Mouse (Mus musculus) liver, adult 2 months (tissue): ENCODE data around the gene Fam43a.

Source experiments
- CTCF ChIP-seq: fragments of 200-500 bp; IDR thresholded peaks from 2 replicates; pipeline ENCODE4 v1.5.1; 2011; ENCODE audit warnings: low read depth, low read length, control low read depth
- POLR2A ChIP-seq: fragments of 200-500 bp; IDR thresholded peaks from 2 replicates; pipeline ENCODE4 v1.6.1; 2011; ENCODE audit warnings: low read length, control low read depth; ENCODE audit not compliant: insufficient read depth; ENCODE audit errors: extremely low read depth

DNA sequence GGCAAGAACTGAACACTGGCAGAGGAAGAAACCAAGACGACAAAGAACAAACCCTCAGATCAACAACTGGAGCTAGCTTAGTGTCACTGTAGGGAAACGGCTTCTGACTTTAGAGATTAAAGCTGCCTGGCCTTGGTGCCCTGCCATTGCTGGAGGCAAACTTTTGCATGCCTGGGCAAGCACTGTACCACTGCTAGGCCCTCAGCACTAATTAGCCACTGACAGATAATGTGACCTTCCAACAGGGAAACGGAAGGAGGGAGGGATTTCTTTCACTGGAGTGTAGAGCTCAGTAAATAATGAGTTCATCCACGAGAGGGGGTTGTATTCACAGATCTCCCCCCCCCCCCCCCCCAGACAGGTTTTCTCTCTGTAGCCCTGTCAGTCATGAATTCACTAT lies 27.3 kb upstream of the Fam43a start:
- TF ChIP-seq CTCF (no peak), POLR2A (no peak)
